Mouse (Mus musculus) limb, embryonic 15.5 days (tissue): ENCODE data around the gene Evi5l. TPM values are rescaled to one million over a fixed set of nuclear protein-coding genes. Genes with fewer than 3 reads are reported as not detected.

Experiments used
- polyA plus RNA-seq: library from polyadenylated mRNA; unstranded; fragments of >200 nt; fragmentation: Nextera tagmentation; extraction: Ambion mirVana; gene quantifications from 2 replicates; pipeline ENCODE4 v1.2.1, GENCODE M21; 2015

Evi5l gene
- polyA plus RNA-seq, 1 experiment from 2014 or later, result 28.7 TPM

Other genes with a start within 250 kb of the Evi5l start
- gene Cd209b, start 239.7 kb upstream of the Evi5l start, polyA plus RNA-seq, result not detected in 2 replicates
- gene Cd209c, start 211.8 kb upstream of the Evi5l start, polyA plus RNA-seq, result 0.27 and 0.36 TPM in 2 replicates
- not detected in 2 replicates for gene Cd209f, start 60.7 kb upstream of the Evi5l start, polyA plus RNA-seq
- not detected in 2 replicates for gene Cd209g, start 32.5 kb upstream of the Evi5l start, polyA plus RNA-seq
- 0.73 and 0.86 TPM in 2 replicates for gene Prr36, start 50.9 kb downstream of the Evi5l start, polyA plus RNA-seq
- 2.3 TPM in 2 replicates for gene Lrrc8e, start 60.3 kb downstream of the Evi5l start, polyA plus RNA-seq
- 25.1 and 27.1 TPM in 2 replicates for gene Map2k7, start 72.2 kb downstream of the Evi5l start, polyA plus RNA-seq
- gene Gm49320, start 72.3 kb downstream of the Evi5l start, polyA plus RNA-seq, result 0.90 and 1.4 TPM in 2 replicates
- 2.8 and 4.2 TPM in 2 replicates for gene Tgfbr3l, start 81.6 kb downstream of the Evi5l start, polyA plus RNA-seq
- 50.6 and 55.9 TPM in 2 replicates for gene Snapc2, start 86.5 kb downstream of the Evi5l start, polyA plus RNA-seq
- gene Ctxn1, start 92.7 kb downstream of the Evi5l start, polyA plus RNA-seq, result 46.2 and 49.8 TPM in 2 replicates
- 52.0 and 52.9 TPM in 2 replicates for gene Timm44, start 109.3 kb downstream of the Evi5l start, polyA plus RNA-seq
- gene Ccl25, start 158.6 kb downstream of the Evi5l start, polyA plus RNA-seq, result 13.5 and 13.7 TPM in 2 replicates
- gene Elavl1, start 158.8 kb downstream of the Evi5l start, polyA plus RNA-seq, result 209 and 215 TPM in 2 replicates